In genomic region chr13:18947686-18948085, GRCm38 (mm10) we compare ENCODE assay signal across 8 mouse cellular contexts. TPM values are rescaled to one million over a fixed set of nuclear protein-coding genes. Genes with fewer than 3 reads are reported as not detected.
DNase-seq lines count a peak whose midpoint lies in the region; ATAC-seq and TF ChIP-seq lines count a peak whose summit lies in the region.

No protein-coding gene starts in this region.

- peak overlapping the region; percentile 68 for H3K4me3 ChIP-seq in kidney, postnatal 0 days (replicated peaks; ENCODE audit: low read depth, low read length)
- peak overlapping the region; percentile 86 for H3K4me3 ChIP-seq in hindbrain, embryonic 13.5 days
- H3K4me3 ChIP-seq in midbrain, embryonic 13.5 days (replicated peaks) = peak overlapping the region; percentile 81

- no peaks in the 10 kb centered on the region for H3K27me3 ChIP-seq in kidney, postnatal 0 days (ENCODE audit: insufficient read depth, low read length)
- H3K27me3 ChIP-seq in hindbrain, embryonic 13.5 days = no peaks in the 10 kb centered on the region
- H3K27me3 ChIP-seq in midbrain, embryonic 13.5 days = 0 out of 2 replicates have a peak, but pooled peaks cover 2% of the 10 kb centered on the region

- 0 out of 2 replicates have a peak, but pooled peaks cover 8% of the 10 kb centered on the region for H3K4me1 ChIP-seq in kidney, postnatal 0 days (replicated peaks; ENCODE audit: insufficient read depth, low read length)
- H3K4me1 ChIP-seq in hindbrain, embryonic 13.5 days (replicated peaks) = peaks cover 18% of the 10 kb centered on the region
- peaks cover 19% of the 10 kb centered on the region for H3K4me1 ChIP-seq in midbrain, embryonic 13.5 days (replicated peaks)

- H3K9me3 ChIP-seq in kidney, postnatal 0 days (replicated peaks; ENCODE audit: low read length) = no peaks in the 10 kb centered on the region
- no peaks in the 10 kb centered on the region for H3K9me3 ChIP-seq in hindbrain, embryonic 13.5 days
- H3K9me3 ChIP-seq in midbrain, embryonic 13.5 days = no peaks in the 10 kb centered on the region

- H3K27ac ChIP-seq in kidney, postnatal 0 days = no peak overlapping the region
- peak overlapping the region; percentile 95 for H3K27ac ChIP-seq in hindbrain, embryonic 13.5 days
- peak overlapping the region; percentile 32; the same call in 1 of the 2 replicates for H3K27ac ChIP-seq in midbrain, embryonic 13.5 days

- TF ChIP-seq CTCF in kidney, postnatal 0 days (IDR thresholded peaks at IDR 0.05; ENCODE audit: low read depth) = no peak

- H3K4me2 ChIP-seq in kidney, postnatal 0 days (ENCODE audit: low read length) = peak overlapping the region; percentile 87
- H3K4me2 ChIP-seq in hindbrain, embryonic 13.5 days = peak overlapping the region; percentile 74
- H3K4me2 ChIP-seq in midbrain, embryonic 13.5 days (replicated peaks) = peak overlapping the region; percentile 82

- H3K9ac ChIP-seq in kidney, postnatal 0 days (ENCODE audit: low read depth, low read length) = no peak overlapping the region
- H3K9ac ChIP-seq in hindbrain, embryonic 13.5 days = peak overlapping the region; percentile 90
- H3K9ac ChIP-seq in midbrain, embryonic 13.5 days (replicated peaks) = peak overlapping the region; percentile 90

- WGBS in kidney, postnatal 0 days = 16% methylated on average over 5 of the region's 5 CpGs
- WGBS in hindbrain, embryonic 13.5 days = 20% methylated on average over 5 of the region's 5 CpGs
- WGBS in midbrain, embryonic 13.5 days = 13% methylated on average over 5 of the region's 5 CpGs

- DNase-seq in kidney, postnatal 0 days (ENCODE audit: low spot score) = peak; percentile 1
- no peak for DNase-seq in kidney, postnatal 25 days
- peak; percentile 77 for DNase-seq in cerebellum, adult 9-11 months
- DNase-seq in testis, postnatal 10 days (ENCODE audit: low spot score) = no peak
- no peak for DNase-seq in thymus, postnatal 25 days
- DNase-seq in adrenal gland, adult 2 months = no peak

- no peak; the same call in 1 of the 2 replicates for ATAC-seq in kidney, postnatal 0 days (replicated peaks; ENCODE audit: low FRiP score, low read depth)
- peak; percentile 49; the same call in 1 of the 2 replicates for ATAC-seq in hindbrain, embryonic 13.5 days (ENCODE audit: low FRiP score)
- ATAC-seq in midbrain, embryonic 13.5 days = no peak; the same call in 1 of the 2 replicates

- H3K36me3 ChIP-seq in kidney, postnatal 0 days (ENCODE audit: insufficient read depth, low read length) = no peaks in the 10 kb centered on the region
- H3K36me3 ChIP-seq in hindbrain, embryonic 13.5 days = no peaks in the 10 kb centered on the region
- H3K36me3 ChIP-seq in midbrain, embryonic 13.5 days = no peaks in the 10 kb centered on the region

RNA-seq across cellular contexts. Expression of gene Amph, which starts 0.3 kb away (rescaled TPM):
- 6.8 and 7.2 TPM in 2 replicates for polyA plus RNA-seq in kidney, postnatal 0 days (2015; fragmentation: Nextera tagmentation; extraction: Ambion mirVana)
- polyA plus RNA-seq in hindbrain, embryonic 13.5 days (2015; fragmentation: Nextera tagmentation; extraction: Ambion mirVana) = 42.8 and 45.9 TPM in 2 replicates
- polyA plus RNA-seq in midbrain, embryonic 13.5 days (2015; fragmentation: Nextera tagmentation; extraction: Ambion mirVana) = 30.3 and 32.5 TPM in 2 replicates
- 10 to 100 TPM in 1 of 2 experiments, 1 to 10 TPM in 1; 5.5 to 10.2 TPM for total RNA-seq in adrenal gland, adult 2 months (2021)
- 1.2 and 1.4 TPM in 2 replicates for polyA plus RNA-seq in adrenal gland, adult 2 months (2012; rRNA removed)

Comparison
In these comparisons a context has a peak if more than half of its experiments do, and no peak if none do; other contexts are left out.
1. DNase-seq: peak in kidney, postnatal 0 days (single experiment) and cerebellum, adult 9-11 months (single experiment); none in kidney, postnatal 25 days (0 of 2), testis, postnatal 10 days (single experiment), thymus, postnatal 25 days (single experiment) and adrenal gland, adult 2 months (single experiment).
2. Peak in every context shown above with its lines, with median percentiles within 50 percentile points of each other: H3K4me2 ChIP-seq and H3K4me3 ChIP-seq.